Comparison of ENCODE assay signal across 21 mouse cellular contexts in the genomic region with DNA sequence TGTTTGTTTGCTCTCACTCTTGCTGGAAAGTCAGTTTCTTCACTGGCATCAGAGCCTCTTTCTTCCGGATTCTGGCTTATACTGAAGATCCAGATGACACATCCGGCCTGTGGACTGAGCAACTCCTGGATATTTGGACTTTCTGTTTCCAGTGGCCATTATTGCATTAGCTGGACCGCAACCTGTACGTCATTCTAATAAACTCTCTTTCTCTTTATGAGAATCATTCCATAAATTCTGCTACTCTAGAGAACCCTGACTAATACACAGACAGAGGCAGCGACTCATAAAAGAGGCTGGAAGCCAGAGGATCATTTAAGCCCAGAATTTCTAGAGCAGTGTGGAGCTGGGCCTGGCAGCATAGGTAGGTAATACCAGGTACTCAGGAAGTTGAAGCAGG.
"Had no signal": no experiment of that assay in that cellular context is flagged by ENCODE, and none has a peak within 500 bp of the region (broad histone marks: within the 10 kb centered on the region; RNA-seq: fewer than 3 reads in every experiment).

No protein-coding gene starts in this region.

- H3K9me3 ChIP-seq: lung, embryonic 15.5 days; megakaryocyte, embryonic 14.5 days; midbrain, embryonic 10.5 days; neural tube, embryonic 12.5 days; neural tube, embryonic 15.5 days; stomach, embryonic 15.5 days had no signal

- H3K9ac ChIP-seq: liver, embryonic 14.5 days; lung, embryonic 15.5 days; neural tube, embryonic 12.5 days; neural tube, embryonic 15.5 days; stomach, embryonic 15.5 days had no signal

- H3K4me2 ChIP-seq: lung, embryonic 15.5 days; neural tube, embryonic 12.5 days; neural tube, embryonic 15.5 days; stomach, embryonic 15.5 days had no signal

- H3K27me3 ChIP-seq: stomach, embryonic 15.5 days had no signal

- DNase-seq: kidney, adult 2 months; kidney, postnatal 25 days; layer of hippocampus, adult 9-11 months; lung, adult 18-20 months; lung, postnatal 10 days; lung, postnatal 36 days; midbrain, embryonic 14.5 days; right cerebral cortex, adult 18-20 months; right cerebral cortex, postnatal 14 days; right cerebral cortex, postnatal 4 days; thymus, postnatal 25 days had no signal

- H3K36me3 ChIP-seq: lung, embryonic 15.5 days; midbrain, embryonic 10.5 days; neural tube, embryonic 12.5 days; neural tube, embryonic 15.5 days; stomach, embryonic 15.5 days had no signal

- H3K27ac ChIP-seq: kidney, postnatal 0 days; layer of hippocampus, adult 2 months; left cerebral cortex, adult 2 months; liver, embryonic 14.5 days; lung, embryonic 15.5 days; midbrain, embryonic 10.5 days; neural tube, embryonic 12.5 days; neural tube, embryonic 15.5 days; stomach, embryonic 15.5 days had no signal

- H3K4me3 ChIP-seq: layer of hippocampus, adult 2 months; left cerebral cortex, adult 2 months; lung, embryonic 15.5 days; megakaryocyte, embryonic 14.5 days; midbrain, embryonic 10.5 days; neural tube, embryonic 12.5 days; neural tube, embryonic 15.5 days; stomach, embryonic 15.5 days had no signal
